Mouse (Mus musculus) MEL-GATA-1-ER (cell line): ENCODE data around the gene Arid5b.

Experiments used
- DNase-seq: peaks from one replicate; pipeline ENCODE4 v3.0.0-alpha.2; 2012; ENCODE audit warnings: low read depth; ENCODE audit errors: extremely low read depth

Gene Arid5b

GRCm38 (mm10) chr10:68138123-68138522 is 140.4 kb downstream of the Arid5b start:
- no peak for DNase-seq

- no peak for DNase-seq
Observed at GRCm38 (mm10) chr10:68137151-68137833, 141.2 kb downstream of the Arid5b start.

- no peak for DNase-seq
Observed at GRCm38 (mm10) chr10:68136480-68137083, 142.0 kb downstream of the Arid5b start.

- no peak for DNase-seq
Observed at GRCm38 (mm10) chr10:68136051-68136450, 142.5 kb downstream of the Arid5b start.

GRCm38 (mm10) chr10:68135416-68135815 is 143.1 kb downstream of the Arid5b start:
- no peak for DNase-seq

- no peak for DNase-seq
Observed at GRCm38 (mm10) chr10:68134549-68134948, 144.0 kb downstream of the Arid5b start.

GRCm38 (mm10) chr10:68134071-68134470 is 144.5 kb downstream of the Arid5b start:
- DNase-seq: no peak

GRCm38 (mm10) chr10:68132636-68133035 is 145.9 kb downstream of the Arid5b start:
- no peak for DNase-seq

GRCm38 (mm10) chr10:68132154-68132553 is 146.4 kb downstream of the Arid5b start:
- no peak for DNase-seq

- DNase-seq: no peak
Observed at GRCm38 (mm10) chr10:68129651-68130050, 148.9 kb downstream of the Arid5b start.

GRCm38 (mm10) chr10:68129009-68129408 is 149.5 kb downstream of the Arid5b start:
- DNase-seq: no peak

- no peak for DNase-seq
Observed at GRCm38 (mm10) chr10:68128441-68128848, 150.1 kb downstream of the Arid5b start.

- no peak for DNase-seq
Observed at GRCm38 (mm10) chr10:68127604-68128256, 150.8 kb downstream of the Arid5b start.

- no peak for DNase-seq
Observed at GRCm38 (mm10) chr10:68127104-68127503, 151.4 kb downstream of the Arid5b start.

GRCm38 (mm10) chr10:68126551-68126950 is 152.0 kb downstream of the Arid5b start:
- no peak for DNase-seq

GRCm38 (mm10) chr10:68125919-68126550 is 152.5 kb downstream of the Arid5b start:
- DNase-seq: no peak

GRCm38 (mm10) chr10:68124985-68125384 is 153.6 kb downstream of the Arid5b start:
- DNase-seq: no peak

- DNase-seq: no peak
Observed at GRCm38 (mm10) chr10:68123446-68123845, 155.1 kb downstream of the Arid5b start.

- DNase-seq: no peak
Observed at GRCm38 (mm10) chr10:68121960-68122359, 156.6 kb downstream of the Arid5b start.

GRCm38 (mm10) chr10:68121251-68121650 is 157.3 kb downstream of the Arid5b start:
- no peak for DNase-seq

- DNase-seq: peak; percentile 47
Observed at GRCm38 (mm10) chr10:68120011-68120410, 158.5 kb downstream of the Arid5b start.

- DNase-seq: peak; percentile 58
Observed at GRCm38 (mm10) chr10:68119285-68119684, 159.3 kb downstream of the Arid5b start.
